Mouse (Mus musculus) neutrophil, adult 5-6 weeks (primary cell): ENCODE data around the gene Gm12169. TPM values are rescaled to one million over a fixed set of nuclear protein-coding genes. Genes with fewer than 3 reads are reported as not detected.

Experiments used
- ATAC-seq: fragments of 151-379, 151-347 bp; 2 replicates; pipeline ENCODE4 v1.8.0; 2017; ENCODE audit warnings: mild to moderate bottlenecking, moderate TSS enrichment; ENCODE audit not compliant: insufficient number of reproducible peaks, poor library complexity, low FRiP score, severe bottlenecking; ENCODE audit errors: extremely low read depth
- total RNA-seq: library from RNA; stranded (forward); fragments of 200-1000 nt; gene quantifications from 2 replicates; pipeline ENCODE4 v1.2.3, GENCODE M21; 2017

Gm12169 gene
- total RNA-seq, 1 experiment from 2014 or later: not detected

- no peak for ATAC-seq
Observed at GRCm38 (mm10) chr11:46580428-46580827, 56.4 kb downstream of the Gm12169 start.

- ATAC-seq: no peak
Observed at GRCm38 (mm10) chr11:46582741-46583140, 58.7 kb downstream of the Gm12169 start.

Other genes starting within 250 kb of the Gm12169 start
- 113 and 121 TPM in 2 replicates for gene Cyfip2, start 211.4 kb upstream of the Gm12169 start, total RNA-seq
- gene Itk, start 134.7 kb upstream of the Gm12169 start, total RNA-seq: 28.7 and 29.5 TPM in 2 replicates
- gene Fam71b, start 127.7 kb upstream of the Gm12169 start, total RNA-seq: 1.1 TPM in 1 of 2 replicates, not detected in the other
- 35.0 and 43.6 TPM in 2 replicates for gene Med7, start 87.3 kb upstream of the Gm12169 start, total RNA-seq
- gene Havcr2, start 69.3 kb upstream of the Gm12169 start, total RNA-seq: 1.5 and 2.1 TPM in 2 replicates
- gene BC053393, start 47.3 kb downstream of the Gm12169 start, total RNA-seq: not detected in 2 replicates
- not detected in 2 replicates for gene Dppa1, start 105.0 kb downstream of the Gm12169 start, total RNA-seq
- gene Timd2, start 182.8 kb downstream of the Gm12169 start, total RNA-seq: not detected in 2 replicates
- not detected in 2 replicates for gene Havcr1, start 210.9 kb downstream of the Gm12169 start, total RNA-seq